Comparison of ENCODE assay signal across 7 mouse cellular contexts in the genomic region with DNA sequence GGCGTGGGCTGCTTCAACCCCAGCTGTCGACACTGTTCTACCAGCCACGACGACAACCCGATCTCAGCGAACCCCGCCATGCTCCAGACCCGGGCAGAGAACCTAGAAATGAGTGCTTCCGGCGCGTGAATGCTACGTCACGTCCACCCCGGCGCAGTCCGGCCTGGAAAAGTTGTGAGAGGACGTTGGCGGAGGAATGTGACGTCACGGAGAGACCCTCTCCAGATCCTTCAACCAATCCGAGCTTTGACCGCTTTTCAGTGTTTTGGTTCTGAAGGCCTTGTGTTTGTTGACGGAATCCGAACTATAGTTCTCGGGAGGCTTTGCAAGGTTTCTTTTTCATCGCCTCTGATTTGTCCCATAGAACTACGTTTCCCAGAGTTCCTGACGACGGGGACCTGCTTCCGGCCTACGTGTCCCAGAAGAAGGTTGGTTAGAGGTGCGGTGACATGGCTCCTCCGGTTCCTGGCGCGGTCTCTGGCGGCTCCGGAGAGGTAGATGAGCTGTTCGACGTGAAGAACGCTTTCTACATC. TPM values are rescaled to one million over a fixed set of nuclear protein-coding genes. Genes with fewer than 3 reads are reported as not detected.
DNase-seq lines count a peak whose midpoint lies in the region; ATAC-seq lines count a peak whose summit lies in the region.

Gene Ddx49, minus strand, starts transcription at position 132 of the 533 bp plus-strand sequence.
Gene Cope, plus strand, starts transcription at position 161 of the 533 bp plus-strand sequence.

- peak; percentile 96 for DNase-seq in adrenal gland, postnatal 14 days
- peak; percentile 97 for DNase-seq in embryonic facial prominence, embryonic 11.5 days (ENCODE audit: low spot score)
- peak; percentile 93 for DNase-seq in kidney, adult 11 months
- peak; percentile 98 for DNase-seq in limb, embryonic 10.5 days (ENCODE audit: low spot score)
- peak; percentile 87 for DNase-seq in spleen, adult 12 weeks (ENCODE audit: low spot score)

- peaks cover 7% of the 10 kb centered on the region for H3K36me3 ChIP-seq in embryonic facial prominence, embryonic 11.5 days (replicated peaks; ENCODE audit: control insufficient read depth, insufficient read depth, low read depth, low read length)
- H3K36me3 ChIP-seq in limb, embryonic 10.5 days, result peaks cover 69% of the 10 kb centered on the region
- peaks cover 57% of the 10 kb centered on the region for H3K36me3 ChIP-seq in midbrain, embryonic 13.5 days

- peak within 1 kb of the TSS; percentile 80 for H3K4me2 ChIP-seq in embryonic facial prominence, embryonic 11.5 days (ENCODE audit: low read depth, low read length)
- peak within 1 kb of the TSS; percentile 97 for H3K4me2 ChIP-seq in midbrain, embryonic 13.5 days (replicated peaks)

- WGBS in embryonic facial prominence, embryonic 11.5 days, result under 1% methylated on average over 40 of the region's 40 CpGs
- under 1% methylated on average over 40 of the region's 40 CpGs for WGBS in limb, embryonic 10.5 days
- WGBS in midbrain, embryonic 13.5 days, result 0% methylated on average over 40 of the region's 40 CpGs

- H3K9ac ChIP-seq in embryonic facial prominence, embryonic 11.5 days (replicated peaks; ENCODE audit: low read length), result peak within 1 kb of the TSS; percentile 74
- peak within 1 kb of the TSS; percentile 83 for H3K9ac ChIP-seq in midbrain, embryonic 13.5 days (replicated peaks)

- H3K27ac ChIP-seq in embryonic facial prominence, embryonic 11.5 days (replicated peaks; ENCODE audit: low read depth, low read length), result peak within 1 kb of the TSS; percentile 6; the same call in 1 of the 2 replicates
- peak within 1 kb of the TSS; percentile 88 for H3K27ac ChIP-seq in limb, embryonic 10.5 days
- H3K27ac ChIP-seq in midbrain, embryonic 13.5 days, result peak within 1 kb of the TSS; percentile 60; the same call in 1 of the 2 replicates

- peak; percentile 87 for ATAC-seq in embryonic facial prominence, embryonic 11.5 days (replicated peaks; ENCODE audit: insufficient number of reproducible peaks, low FRiP score, low TSS enrichment, low read depth)
- ATAC-seq in granulocyte monocyte progenitor cell, adult 5-6 weeks (replicated peaks; ENCODE audit: poor library complexity, severe bottlenecking), result peak; percentile 89
- peak; percentile 94 for ATAC-seq in midbrain, embryonic 13.5 days

- peaks cover 4% of the 10 kb centered on the region; the same call in 1 of the 2 replicates for H3K4me1 ChIP-seq in embryonic facial prominence, embryonic 11.5 days (ENCODE audit: control insufficient read depth, insufficient read depth, low read length)
- H3K4me1 ChIP-seq in limb, embryonic 10.5 days, result peaks cover 25% of the 10 kb centered on the region
- peaks cover 33% of the 10 kb centered on the region for H3K4me1 ChIP-seq in midbrain, embryonic 13.5 days (replicated peaks)

- no peaks in the 10 kb centered on the region for H3K27me3 ChIP-seq in embryonic facial prominence, embryonic 11.5 days (ENCODE audit: control insufficient read depth, insufficient read depth, low read length)
- H3K27me3 ChIP-seq in limb, embryonic 10.5 days (ENCODE audit: low read depth, poor library complexity, severe bottlenecking), result no peaks in the 10 kb centered on the region
- H3K27me3 ChIP-seq in midbrain, embryonic 13.5 days, result no peaks in the 10 kb centered on the region

- H3K9me3 ChIP-seq in embryonic facial prominence, embryonic 11.5 days (replicated peaks; ENCODE audit: control insufficient read depth, low read length), result no peaks in the 10 kb centered on the region
- H3K9me3 ChIP-seq in limb, embryonic 10.5 days (replicated peaks), result no peaks in the 10 kb centered on the region
- H3K9me3 ChIP-seq in midbrain, embryonic 13.5 days, result no peaks in the 10 kb centered on the region

- H3K4me3 ChIP-seq in embryonic facial prominence, embryonic 11.5 days (ENCODE audit: low read depth, low read length), result peak within 1 kb of the TSS; percentile 81
- peak within 1 kb of the TSS; percentile 88 for H3K4me3 ChIP-seq in limb, embryonic 10.5 days
- peak within 1 kb of the TSS; percentile 89 for H3K4me3 ChIP-seq in midbrain, embryonic 13.5 days (replicated peaks)

RNA-seq across cellular contexts. Expression of gene Ddx49, which starts in this region (rescaled TPM):
- total RNA-seq in adrenal gland, postnatal 14 days (2021), result 49.2 and 71.3 TPM in 2 replicates
- 51.4 and 52.5 TPM in 2 replicates for polyA plus RNA-seq in embryonic facial prominence, embryonic 11.5 days (2014; fragmentation: Nextera tagmentation; extraction: Ambion mirVana)
- total RNA-seq in granulocyte monocyte progenitor cell, adult 5-6 weeks (2014; fragmentation: Nextera tagmentation), result 45.9 and 66.8 TPM in 2 replicates
- total RNA-seq in granulocyte monocyte progenitor cell, adult 5-6 weeks (2017), result 139 and 177 TPM in 2 replicates
- polyA plus RNA-seq in limb, embryonic 10.5 days (2016; fragmentation: Nextera tagmentation; extraction: Ambion mirVana), result 58.9 and 59.4 TPM in 2 replicates
- 50.0 and 54.6 TPM in 2 replicates for polyA plus RNA-seq in midbrain, embryonic 13.5 days (2015; fragmentation: Nextera tagmentation; extraction: Ambion mirVana)

RNA-seq across cellular contexts. Expression of gene Cope, which starts in this region (rescaled TPM):
- 215 and 222 TPM in 2 replicates for total RNA-seq in adrenal gland, postnatal 14 days (2021)
- 220 and 271 TPM in 2 replicates for polyA plus RNA-seq in embryonic facial prominence, embryonic 11.5 days (2014; fragmentation: Nextera tagmentation; extraction: Ambion mirVana)
- total RNA-seq in granulocyte monocyte progenitor cell, adult 5-6 weeks (2014; fragmentation: Nextera tagmentation), result 209 and 240 TPM in 2 replicates
- total RNA-seq in granulocyte monocyte progenitor cell, adult 5-6 weeks (2017), result 132 and 155 TPM in 2 replicates
- 293 and 321 TPM in 2 replicates for polyA plus RNA-seq in limb, embryonic 10.5 days (2016; fragmentation: Nextera tagmentation; extraction: Ambion mirVana)
- 273 and 290 TPM in 2 replicates for polyA plus RNA-seq in midbrain, embryonic 13.5 days (2015; fragmentation: Nextera tagmentation; extraction: Ambion mirVana)

Comparison
In these comparisons a context has a peak if more than half of its experiments do, and no peak if none do; other contexts are left out.
1. Peak in every context shown above with its lines: DNase-seq, ATAC-seq, H3K4me3 ChIP-seq and H3K27ac ChIP-seq.
2. H3K27ac ChIP-seq: peak in every context shown above with its lines; median percentile 88 in limb, embryonic 10.5 days; 60 in midbrain, embryonic 13.5 days; 6 in embryonic facial prominence, embryonic 11.5 days.